Mouse (Mus musculus): ENCODE measurements around the gene Stom. TPM values are rescaled to one million over a fixed set of nuclear protein-coding genes. Genes with fewer than 3 reads are reported as not detected.
A peak's percentile ranks its signal among the peaks of the same experiment; 100 is the strongest.

Stom gene
- 9.4 and 9.7 TPM in 2 replicates for polyA plus RNA-seq (2015; fragmentation: Nextera tagmentation; extraction: Ambion mirVana)

- H3K27me3 ChIP-seq, result no peaks in the 10 kb centered on the region; the same call in 1 of the 2 replicates
- H3K36me3 ChIP-seq, result no peaks in the 10 kb centered on the region
- peak within 1 kb of the TSS; percentile 76 for H3K9ac ChIP-seq (replicated peaks)
- H3K4me2 ChIP-seq (replicated peaks), result peak within 1 kb of the TSS; percentile 98
- peak within 1 kb of the TSS; percentile 74 for H3K4me3 ChIP-seq (replicated peaks)
- ATAC-seq, result peak; percentile 99
- peaks cover 20% of the 10 kb centered on the region for H3K4me1 ChIP-seq (replicated peaks)
- WGBS, result under 1% methylated on average over 45 of the region's 45 CpGs
- peak within 1 kb of the TSS; percentile 65 for H3K27ac ChIP-seq
- H3K9me3 ChIP-seq, result no peaks in the 10 kb centered on the region
Observed at GRCm38 (mm10) chr2:35336388-35337280, at the start of gene Stom. Gene Stom, minus strand, starts transcription at chr2:35336976.

- Histone ChIP-seq H3K4me1 (replicated peaks) (no peaks in the 10 kb centered on the region), H3K4me2 (replicated peaks) (no peak overlapping the region), H3K9me3 (0 out of 2 replicates have a peak, but pooled peaks cover 5% of the 10 kb centered on the region), H3K27me3 (no peaks in the 10 kb centered on the region), H3K36me3 (no peaks in the 10 kb centered on the region), H3K9ac (replicated peaks) (no peak overlapping the region), H3K27ac (no peak overlapping the region), H3K4me3 (replicated peaks) (no peak overlapping the region)
- no peak for ATAC-seq
- WGBS, result 83% methylated on average over 9 of the region's 9 CpGs
Observed at GRCm38 (mm10) chr2:35385441-35385871, 48.7 kb upstream of the Stom start.

GRCm38 (mm10) chr2:35379306-35379705 lies 42.5 kb upstream of the Stom start:
- no peaks in the 10 kb centered on the region for H3K9me3 ChIP-seq
- no peak overlapping the region for H3K4me2 ChIP-seq (replicated peaks)
- H3K4me1 ChIP-seq (replicated peaks), result no peaks in the 10 kb centered on the region
- H3K9ac ChIP-seq (replicated peaks), result no peak overlapping the region
- H3K27ac ChIP-seq, result no peak overlapping the region
- ATAC-seq, result no peak
- no peaks in the 10 kb centered on the region for H3K36me3 ChIP-seq
- no peak overlapping the region for H3K4me3 ChIP-seq (replicated peaks)
- no peaks in the 10 kb centered on the region for H3K27me3 ChIP-seq
- 75% methylated on average over 9 of the region's 9 CpGs for WGBS

- WGBS, result 83% methylated on average over 6 of the region's 6 CpGs
- H3K9ac ChIP-seq (replicated peaks), result no peak overlapping the region
- no peaks in the 10 kb centered on the region for H3K4me1 ChIP-seq (replicated peaks)
- no peaks in the 10 kb centered on the region for H3K9me3 ChIP-seq
- no peak overlapping the region for H3K4me2 ChIP-seq (replicated peaks)
- no peak overlapping the region for H3K4me3 ChIP-seq (replicated peaks)
- no peaks in the 10 kb centered on the region for H3K36me3 ChIP-seq
- no peak for ATAC-seq
- no peaks in the 10 kb centered on the region for H3K27me3 ChIP-seq
- no peak overlapping the region for H3K27ac ChIP-seq
Observed at GRCm38 (mm10) chr2:35377600-35377999, 40.8 kb upstream of the Stom start.

- Histone ChIP-seq H3K4me1 (replicated peaks) (no peaks in the 10 kb centered on the region), H3K27me3 (no peaks in the 10 kb centered on the region), H3K36me3 (no peaks in the 10 kb centered on the region), H3K9ac (replicated peaks) (no peak overlapping the region), H3K4me2 (replicated peaks) (no peak overlapping the region), H3K9me3 (no peaks in the 10 kb centered on the region), H3K4me3 (replicated peaks) (no peak overlapping the region), H3K27ac (no peak overlapping the region)
- WGBS, result 10% methylated on average over 3 of the region's 3 CpGs
- no peak for ATAC-seq
Observed at GRCm38 (mm10) chr2:35373003-35373402, 36.2 kb upstream of the Stom start.

- no peaks in the 10 kb centered on the region for H3K9me3 ChIP-seq
- no peak overlapping the region for H3K4me3 ChIP-seq (replicated peaks)
- no peak overlapping the region for H3K4me2 ChIP-seq (replicated peaks)
- no peaks in the 10 kb centered on the region for H3K36me3 ChIP-seq
- no peaks in the 10 kb centered on the region for H3K27me3 ChIP-seq
- ATAC-seq, result no peak
- H3K9ac ChIP-seq (replicated peaks), result no peak overlapping the region
- no peak overlapping the region for H3K27ac ChIP-seq
- H3K4me1 ChIP-seq (replicated peaks), result no peaks in the 10 kb centered on the region
Observed at GRCm38 (mm10) chr2:35370686-35371085, 33.9 kb upstream of the Stom start.

GRCm38 (mm10) chr2:35367629-35368028 lies 30.9 kb upstream of the Stom start, which contains the start of gene 4930568D16Rik:
Gene 4930568D16Rik, minus strand, starts transcription at chr2:35367729.
- WGBS, result 84% methylated on average over 2 of the region's 2 CpGs
- no peak for ATAC-seq

GRCm38 (mm10) chr2:35349184-35349583 lies 12.4 kb upstream of the Stom start:
- no peaks in the 10 kb centered on the region for H3K36me3 ChIP-seq
- H3K9me3 ChIP-seq, result no peaks in the 10 kb centered on the region
- H3K27me3 ChIP-seq, result no peaks in the 10 kb centered on the region
- H3K4me1 ChIP-seq (replicated peaks), result no peaks in the 10 kb centered on the region
- no peak for ATAC-seq
- H3K4me2 ChIP-seq (replicated peaks), result no peak overlapping the region
- WGBS, result 65% methylated on average over 5 of the region's 5 CpGs
- H3K27ac ChIP-seq, result no peak overlapping the region
- H3K4me3 ChIP-seq (replicated peaks), result no peak overlapping the region
- no peak overlapping the region for H3K9ac ChIP-seq (replicated peaks)

More at GRCm38 (mm10) chr2:35367629-35368028, 30.9 kb upstream of the Stom start, which contains the start of gene 4930568D16Rik:
- Histone ChIP-seq H3K27ac (no peak within 1 kb of the TSS), H3K4me2 (replicated peaks) (no peak within 1 kb of the TSS), H3K36me3 (no peaks in the 10 kb centered on the region), H3K27me3 (no peaks in the 10 kb centered on the region), H3K4me1 (replicated peaks) (no peaks in the 10 kb centered on the region), H3K9ac (replicated peaks) (no peak within 1 kb of the TSS), H3K4me3 (replicated peaks) (no peak within 1 kb of the TSS), H3K9me3 (no peaks in the 10 kb centered on the region)

GRCm38 (mm10) chr2:35345984-35346383 lies 9.2 kb upstream of the Stom start:
- WGBS, result 80% methylated on average over 2 of the region's 2 CpGs
- Histone ChIP-seq H3K4me1 (replicated peaks) (no peaks in the 10 kb centered on the region), H3K27ac (no peak overlapping the region), H3K27me3 (no peaks in the 10 kb centered on the region), H3K9ac (replicated peaks) (no peak overlapping the region), H3K4me3 (replicated peaks) (no peak overlapping the region), H3K4me2 (replicated peaks) (no peak overlapping the region), H3K9me3 (no peaks in the 10 kb centered on the region), H3K36me3 (no peaks in the 10 kb centered on the region)
- no peak for ATAC-seq

- ATAC-seq, result no peak
- Histone ChIP-seq H3K27ac (no peak overlapping the region), H3K4me2 (replicated peaks) (no peak overlapping the region), H3K9ac (replicated peaks) (no peak overlapping the region), H3K36me3 (no peaks in the 10 kb centered on the region), H3K9me3 (no peaks in the 10 kb centered on the region), H3K4me1 (replicated peaks) (no peaks in the 10 kb centered on the region), H3K27me3 (no peaks in the 10 kb centered on the region), H3K4me3 (replicated peaks) (no peak overlapping the region)
- WGBS, result 84% methylated on average over 3 of the region's 3 CpGs
Observed at GRCm38 (mm10) chr2:35342605-35343004, 5.8 kb upstream of the Stom start.

GRCm38 (mm10) chr2:35338707-35339106 lies 1.9 kb upstream of the Stom start:
- Histone ChIP-seq H3K4me1 (replicated peaks) (peaks cover 20% of the 10 kb centered on the region), H3K4me3 (replicated peaks) (no peak overlapping the region), H3K9ac (replicated peaks) (no peak overlapping the region), H3K4me2 (replicated peaks) (no peak overlapping the region), H3K27me3 (no peaks in the 10 kb centered on the region; the same call in 1 of the 2 replicates), H3K27ac (no peak overlapping the region), H3K9me3 (no peaks in the 10 kb centered on the region), H3K36me3 (no peaks in the 10 kb centered on the region)
- WGBS, result 91% methylated on average over 6 of the region's 6 CpGs
- no peak for ATAC-seq

- H3K9me3 ChIP-seq, result no peaks in the 10 kb centered on the region
- no peak overlapping the region for H3K4me2 ChIP-seq (replicated peaks)
- H3K9ac ChIP-seq (replicated peaks), result no peak overlapping the region
- WGBS, result 76% methylated on average over 1 of the region's 1 CpGs
- H3K4me3 ChIP-seq (replicated peaks), result no peak overlapping the region
- H3K27me3 ChIP-seq, result no peaks in the 10 kb centered on the region; the same call in 1 of the 2 replicates
- H3K36me3 ChIP-seq, result no peaks in the 10 kb centered on the region
- ATAC-seq, result no peak
- no peak overlapping the region for H3K27ac ChIP-seq
- H3K4me1 ChIP-seq (replicated peaks), result peaks cover 20% of the 10 kb centered on the region
Observed at GRCm38 (mm10) chr2:35338036-35338435, 1.3 kb upstream of the Stom start.
